Mouse (Mus musculus) T-cell, adult 2 months (primary cell): Measurements from ENCODE around the gene Gpx5.
"Not testable (repeated sequence)": the region's sequence is repeated elsewhere in the genome, so short reads cannot be mapped to it uniquely, and the experiment has no call there.

ENCODE experiments used
- DNase-seq: peaks from one replicate; pipeline ENCODE4 v3.0.0; 2022; ENCODE audit warnings: low spot score

The Gpx5 gene

GRCm38 (mm10) chr13:21265736-21266135, 26.8 kb downstream of the Gpx5 start:
- DNase-seq, result no peak

GRCm38 (mm10) chr13:21264366-21264765, 28.2 kb downstream of the Gpx5 start:
- no peak for DNase-seq

- no peak for DNase-seq
Measured at GRCm38 (mm10) chr13:21263910-21264309, 28.6 kb downstream of the Gpx5 start.

GRCm38 (mm10) chr13:21262787-21263461, 29.6 kb downstream of the Gpx5 start:
- no peak for DNase-seq

GRCm38 (mm10) chr13:21260289-21260688, 32.2 kb downstream of the Gpx5 start:
- DNase-seq, result no peak

GRCm38 (mm10) chr13:21259677-21260113, 32.8 kb downstream of the Gpx5 start:
- DNase-seq, result no peak

- DNase-seq, result no peak
Measured at GRCm38 (mm10) chr13:21259171-21259631, 33.3 kb downstream of the Gpx5 start.

GRCm38 (mm10) chr13:21258524-21258923, 34.0 kb downstream of the Gpx5 start:
- DNase-seq, result no peak

- no peak for DNase-seq
Measured at GRCm38 (mm10) chr13:21253986-21254385, 38.5 kb downstream of the Gpx5 start.

GRCm38 (mm10) chr13:21253569-21253968, 39.0 kb downstream of the Gpx5 start:
- DNase-seq, result no peak

- no peak for DNase-seq
Measured at GRCm38 (mm10) chr13:21253040-21253439, 39.5 kb downstream of the Gpx5 start.

GRCm38 (mm10) chr13:21250074-21250681, 42.4 kb downstream of the Gpx5 start:
- no peak for DNase-seq

- DNase-seq, result no peak
Measured at GRCm38 (mm10) chr13:21249022-21249421, 43.5 kb downstream of the Gpx5 start.

- DNase-seq, result no peak
Measured at GRCm38 (mm10) chr13:21246276-21246675, 46.3 kb downstream of the Gpx5 start.

- not testable (repeated sequence) for DNase-seq
Measured at GRCm38 (mm10) chr13:21244967-21245366, 47.6 kb downstream of the Gpx5 start.

- DNase-seq, result no peak
Measured at GRCm38 (mm10) chr13:21244089-21244488, 48.4 kb downstream of the Gpx5 start.

GRCm38 (mm10) chr13:21243196-21243595, 49.3 kb downstream of the Gpx5 start:
- no peak for DNase-seq

GRCm38 (mm10) chr13:21242408-21243125, 50.0 kb downstream of the Gpx5 start:
- no peak for DNase-seq

- no peak for DNase-seq
Measured at GRCm38 (mm10) chr13:21240788-21241187, 51.7 kb downstream of the Gpx5 start.

- DNase-seq, result no peak
Measured at GRCm38 (mm10) chr13:21237161-21237560, 55.4 kb downstream of the Gpx5 start.

GRCm38 (mm10) chr13:21236714-21237113, 55.8 kb downstream of the Gpx5 start:
- DNase-seq, result no peak
